Mouse (Mus musculus): ENCODE measurements around the gene Nat8f4.
"Not testable (repeated sequence)": the region's sequence is repeated elsewhere in the genome, so short reads cannot be mapped to it uniquely, and the experiment has no call there.

Nat8f4 gene

GRCm38 (mm10) chr6:85898596-85899475 is 5.8 kb downstream of the Nat8f4 start:
- peak; percentile 45 for DNase-seq (ENCODE audit: low spot score)

- not testable (repeated sequence) for DNase-seq (ENCODE audit: low spot score)
Measured at GRCm38 (mm10) chr6:85895061-85895648, 9.5 kb downstream of the Nat8f4 start.

- DNase-seq (ENCODE audit: low spot score), result no peak
Measured at GRCm38 (mm10) chr6:85888961-85889360, 15.7 kb downstream of the Nat8f4 start.

- no peak for DNase-seq (ENCODE audit: low spot score)
Measured at GRCm38 (mm10) chr6:85884311-85884710, 20.4 kb downstream of the Nat8f4 start.

- not testable (repeated sequence) for DNase-seq (ENCODE audit: low spot score)
Measured at GRCm38 (mm10) chr6:85883246-85883645, 21.4 kb downstream of the Nat8f4 start.

GRCm38 (mm10) chr6:85869006-85869405 is 35.7 kb downstream of the Nat8f4 start, which contains the start of gene Nat8f2:
TSS of gene Nat8f2 (minus strand) at chr6:85869158.
- not testable (repeated sequence) for DNase-seq (ENCODE audit: low spot score)

- DNase-seq (ENCODE audit: low spot score), result no peak
Measured at GRCm38 (mm10) chr6:85867726-85868690, 36.7 kb downstream of the Nat8f4 start.

- DNase-seq (ENCODE audit: low spot score), result not testable (repeated sequence)
Measured at GRCm38 (mm10) chr6:85866995-85867394, 37.7 kb downstream of the Nat8f4 start.

GRCm38 (mm10) chr6:85866166-85866565 is 38.5 kb downstream of the Nat8f4 start:
- DNase-seq (ENCODE audit: low spot score), result not testable (repeated sequence)

- not testable (repeated sequence) for DNase-seq (ENCODE audit: low spot score)
Measured at GRCm38 (mm10) chr6:85864900-85865639, 39.6 kb downstream of the Nat8f4 start.

GRCm38 (mm10) chr6:85863840-85864239 is 40.8 kb downstream of the Nat8f4 start:
- no peak for DNase-seq (ENCODE audit: low spot score)

- DNase-seq (ENCODE audit: low spot score), result no peak
Measured at GRCm38 (mm10) chr6:85863136-85863535, 41.5 kb downstream of the Nat8f4 start.

GRCm38 (mm10) chr6:85862565-85862964 is 42.1 kb downstream of the Nat8f4 start:
- no peak for DNase-seq (ENCODE audit: low spot score)

GRCm38 (mm10) chr6:85861247-85861646 is 43.4 kb downstream of the Nat8f4 start:
- DNase-seq (ENCODE audit: low spot score), result no peak

- DNase-seq (ENCODE audit: low spot score), result peak; percentile 95
Measured at GRCm38 (mm10) chr6:85856194-85856678, 48.4 kb downstream of the Nat8f4 start.

- no peak for DNase-seq (ENCODE audit: low spot score)
Measured at GRCm38 (mm10) chr6:85853481-85853880, 51.2 kb downstream of the Nat8f4 start.

GRCm38 (mm10) chr6:85851062-85851773 is 53.5 kb downstream of the Nat8f4 start:
- no peak for DNase-seq (ENCODE audit: low spot score)

- no peak for DNase-seq (ENCODE audit: low spot score)
Measured at GRCm38 (mm10) chr6:85849240-85849639, 55.4 kb downstream of the Nat8f4 start.

Data from adipocyte (in vitro differentiated cells).